Mouse (Mus musculus) left cerebral cortex, postnatal 10 days (tissue): ENCODE data around the gene Slc16a7. TPM values are rescaled to one million over a fixed set of nuclear protein-coding genes. Genes with fewer than 3 reads are reported as not detected.
A peak's percentile ranks its signal among the peaks of the same experiment; 100 is the strongest.

Experiments
- DNase-seq, 2 experiments: peaks; one replicate each; pipeline ENCODE4 v3.0.0; 2021 to 2022; ENCODE audit warnings: low spot score in 2 of 2, mixed read lengths in 1 of 2; ENCODE audit errors: extremely low spot score in 1 of 2
- intact Hi-C: fragments of 180-260 bp; cut with DNase I; formaldehyde crosslinking; loops from one replicate; pipeline ENCODE4 v1.15.1; 2025
- total RNA-seq, 2 experiments: library from RNA; stranded (reverse); gene quantifications; 2 replicates each; pipeline ENCODE4 v1.2.3; 2021

The Slc16a7 gene
- total RNA-seq = 100 to 1,000 TPM; 115 to 122 TPM

DNA sequence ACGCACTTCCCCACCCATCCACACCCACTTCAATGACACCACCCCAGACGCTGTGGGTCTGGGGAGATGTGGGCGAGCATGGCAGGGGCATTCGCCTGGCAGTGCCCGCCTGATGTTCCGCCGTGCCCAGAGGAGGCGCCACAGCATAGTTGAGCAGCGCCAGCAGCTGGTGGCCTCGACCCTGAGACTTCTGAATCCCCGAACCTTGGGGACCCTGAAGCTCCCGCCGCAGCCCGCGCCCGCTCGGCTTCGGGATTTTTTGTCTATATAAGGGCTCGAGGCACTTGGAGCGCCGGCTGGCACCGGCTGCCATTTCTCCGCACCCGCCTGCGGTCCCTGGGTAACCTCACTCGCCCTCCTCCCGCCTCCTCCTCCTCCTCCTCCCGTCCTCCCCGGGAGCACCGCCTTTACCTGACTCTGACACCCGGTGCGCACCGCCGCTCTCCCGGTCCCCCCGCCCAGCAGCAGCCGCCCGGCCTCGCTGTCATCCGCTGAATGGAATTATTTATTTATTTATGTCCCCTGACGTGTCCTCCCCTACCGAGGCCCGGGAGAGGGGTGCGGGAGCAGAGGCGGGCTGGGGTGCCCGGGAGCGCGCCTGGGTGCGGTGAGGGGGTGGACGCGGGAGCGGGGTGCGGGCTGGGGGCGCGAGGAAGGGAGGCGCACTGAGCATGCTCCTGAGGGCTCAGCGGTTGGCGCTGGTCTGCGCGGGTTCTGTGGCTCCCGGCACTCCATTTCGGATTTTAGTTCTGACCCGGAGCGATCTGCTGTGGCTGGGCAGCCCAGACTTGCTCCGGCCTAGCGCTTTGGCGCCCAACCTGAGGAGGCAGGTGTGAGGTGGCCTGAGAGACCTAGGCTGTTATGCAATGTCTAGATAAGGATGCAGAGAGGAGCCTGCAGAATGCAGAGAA is at the start of gene Slc16a7:
Slc16a7 (minus strand) TSS at position 590 of the 911 bp plus-strand sequence.
- peak; percentile 89 to 90 for DNase-seq
- intact Hi-C loops = loop anchor here (5.0 kb wide), 1 partner anchor 122 kb away; no protein-coding TSS in a partner anchor

DNA sequence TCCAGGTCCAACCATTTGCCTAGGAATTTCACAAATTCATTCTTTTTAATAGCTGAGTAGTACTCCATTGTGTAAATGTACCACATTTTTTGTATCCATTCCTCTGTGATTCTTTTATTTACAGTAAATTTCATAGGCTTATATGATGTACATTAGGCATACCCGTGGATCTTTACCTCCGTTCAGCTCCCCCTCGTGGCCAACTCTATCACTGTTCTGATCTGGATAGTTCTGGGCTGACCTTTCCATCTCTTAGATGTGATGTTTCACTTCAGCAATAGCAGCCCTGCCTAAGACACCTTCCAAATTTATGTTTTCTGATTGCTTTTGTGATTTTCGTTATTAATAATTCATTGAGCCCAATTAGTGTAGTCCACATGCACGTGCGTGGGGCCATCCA is 29.5 kb upstream of the Slc16a7 start:
- no peak for DNase-seq
- intact Hi-C loops = no loop called here

DNA sequence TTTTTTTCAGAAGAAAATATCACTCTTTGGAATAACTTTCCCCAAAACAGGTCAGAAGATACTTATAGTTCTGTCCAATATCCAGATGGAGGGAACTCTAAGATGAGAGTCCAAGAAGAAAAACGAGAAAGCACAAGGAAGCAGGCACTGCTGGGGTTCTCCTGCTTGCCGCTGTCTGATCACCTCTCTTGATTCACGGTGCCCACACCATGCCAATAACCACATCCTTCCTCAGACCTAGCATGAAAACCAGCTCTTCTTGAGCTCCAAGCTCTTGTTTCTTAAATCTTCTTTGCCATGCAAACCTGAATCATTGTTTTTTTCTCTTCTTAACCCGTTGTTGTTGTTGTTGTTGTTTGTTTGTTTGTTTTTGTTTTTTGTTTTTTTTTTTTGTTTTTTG is 10.5 kb upstream of the Slc16a7 start:
- DNase-seq = no peak
- intact Hi-C loops = no loop called here

DNA sequence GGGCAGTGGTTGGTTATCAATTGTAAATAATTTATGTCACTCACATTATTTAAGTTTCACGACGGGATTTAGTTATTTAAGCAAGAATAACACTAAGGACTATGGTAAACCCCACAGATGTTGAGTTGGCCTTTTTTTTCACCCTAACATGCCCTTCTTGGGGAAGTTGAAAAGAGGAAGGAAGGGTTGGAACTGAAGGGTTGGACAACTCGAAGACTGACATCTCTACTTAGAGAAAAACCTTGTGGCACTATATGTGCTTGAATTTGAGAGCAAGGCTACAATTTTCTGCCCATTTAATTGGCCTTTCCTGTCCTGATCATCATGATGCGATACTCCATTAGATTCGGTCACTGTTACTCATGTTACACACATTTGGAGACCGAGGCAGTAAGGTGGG is 746 bp upstream of the Slc16a7 start:
- no peak for DNase-seq
- intact Hi-C loops = no loop called here

DNA sequence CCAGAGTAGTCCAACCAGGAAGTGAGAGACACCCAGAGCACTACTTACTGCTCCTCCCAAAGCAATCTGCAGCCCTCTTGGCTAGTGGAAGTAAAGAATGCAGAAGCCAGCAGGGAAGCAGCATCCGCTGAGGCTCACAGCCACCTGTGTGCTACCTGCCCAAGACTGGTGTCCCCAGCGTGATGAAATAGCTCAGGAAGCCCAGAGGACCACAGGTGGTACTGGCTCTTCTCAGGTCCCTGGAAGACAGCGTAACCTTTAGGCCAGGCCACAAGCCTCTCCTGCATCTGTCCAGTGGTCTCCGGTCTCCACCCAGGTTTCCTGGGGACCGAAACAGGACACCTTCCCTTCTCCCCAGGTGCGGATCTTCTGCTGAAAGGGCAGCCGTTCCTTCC is 787 bp downstream of the Slc16a7 start:
- peak; percentile 33 to 34 for DNase-seq
- intact Hi-C loops = loop anchor here (5.0 kb wide), 1 partner anchor 121 kb away; no protein-coding TSS in a partner anchor

DNA sequence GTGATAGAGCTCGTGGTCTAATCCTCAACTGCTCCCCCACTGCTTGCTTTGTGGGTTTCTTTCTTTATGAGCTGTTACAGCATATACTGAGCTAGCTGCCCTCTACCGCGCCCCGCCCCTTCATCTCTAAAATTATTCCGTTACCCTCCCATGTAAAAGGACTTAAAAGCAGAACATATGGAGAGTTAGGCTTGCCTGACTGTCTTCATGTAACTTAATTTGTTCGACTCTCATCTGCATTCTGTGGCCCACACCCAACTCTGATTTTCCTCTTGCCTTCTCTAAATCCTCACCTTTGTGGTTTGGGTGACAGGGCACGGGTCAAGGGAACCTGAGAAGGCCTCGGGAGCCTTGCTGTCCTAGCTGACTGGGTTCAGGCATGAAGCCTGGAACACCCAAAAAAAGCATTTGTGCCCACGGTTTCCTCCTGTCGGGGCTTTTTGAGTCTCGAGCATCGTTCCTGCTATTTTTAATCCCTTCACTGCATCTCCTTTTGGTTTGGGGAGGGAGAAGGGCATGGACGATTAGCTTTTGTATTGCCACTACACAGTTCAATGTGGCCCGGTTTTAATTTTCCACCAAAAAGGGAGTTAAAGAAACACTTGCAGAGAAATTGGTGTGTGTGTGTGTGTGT is 1.4 kb downstream of the Slc16a7 start:
- peak; percentile 35 to 51 for DNase-seq
- intact Hi-C loops = loop anchor here (5.0 kb wide), 1 partner anchor 121 kb away; no protein-coding TSS in a partner anchor

DNA sequence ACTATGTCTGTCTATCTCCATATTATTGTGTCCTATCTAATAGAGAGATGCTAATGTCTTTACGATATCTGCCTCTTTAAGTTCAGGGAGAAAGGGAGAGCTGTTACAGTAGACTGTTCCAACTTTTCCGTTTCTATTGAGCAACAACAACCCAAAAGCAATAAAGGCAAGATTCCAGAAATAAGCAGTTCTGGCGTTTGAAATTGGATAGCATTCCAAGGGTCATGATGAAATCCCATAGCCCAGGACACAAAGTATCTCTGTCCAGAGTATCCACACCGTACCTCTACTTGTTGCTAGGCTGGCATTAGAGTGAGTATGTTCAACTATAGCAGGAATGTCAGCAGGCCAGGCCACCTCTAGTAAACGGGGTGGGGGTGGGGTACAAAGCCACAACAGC is 13.7 kb downstream of the Slc16a7 start:
- intact Hi-C loops = no loop called here
- DNase-seq = no peak

DNA sequence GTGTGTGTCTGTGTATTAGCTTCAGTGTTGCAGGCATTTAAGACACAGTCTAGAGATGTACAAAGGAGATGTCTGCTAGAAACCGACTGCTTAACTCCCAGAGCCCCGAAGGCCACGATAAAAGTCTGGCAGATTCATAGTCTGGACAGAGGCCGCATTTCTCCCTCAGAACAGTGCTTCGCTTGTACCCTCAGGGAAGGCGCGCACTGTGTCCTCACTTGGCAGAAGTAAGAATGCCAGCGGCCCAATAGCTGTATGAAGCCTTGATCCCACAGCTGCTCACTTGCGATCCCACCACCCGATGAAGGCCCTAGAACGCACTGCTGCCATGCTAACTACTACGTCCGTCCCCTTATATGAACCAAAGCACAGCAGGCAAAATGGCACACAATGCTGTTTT is 16.6 kb downstream of the Slc16a7 start:
- peak in 1 of 2 experiments; percentile 32 for DNase-seq
- intact Hi-C loops = no loop called here

DNA sequence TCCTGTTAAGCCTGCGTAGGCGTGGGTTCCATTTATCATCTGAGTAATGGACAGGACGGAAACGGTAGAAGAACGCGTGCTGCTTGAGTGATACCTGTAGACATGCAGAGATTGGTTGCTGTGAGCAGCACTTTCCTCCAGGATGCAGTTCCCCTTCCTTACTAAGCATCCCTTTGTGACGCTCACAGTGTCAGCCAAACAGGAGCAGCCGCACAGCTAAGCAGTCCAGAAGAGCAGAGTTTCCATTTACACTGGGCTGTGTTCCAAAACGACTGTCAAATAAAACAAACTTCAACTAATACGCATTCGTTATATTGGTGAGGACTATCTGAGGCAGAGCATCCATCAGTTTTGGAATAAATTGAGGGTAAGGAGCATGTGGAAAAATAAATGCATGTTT is 17.8 kb downstream of the Slc16a7 start:
- DNase-seq = no peak
- intact Hi-C loops = no loop called here

DNA sequence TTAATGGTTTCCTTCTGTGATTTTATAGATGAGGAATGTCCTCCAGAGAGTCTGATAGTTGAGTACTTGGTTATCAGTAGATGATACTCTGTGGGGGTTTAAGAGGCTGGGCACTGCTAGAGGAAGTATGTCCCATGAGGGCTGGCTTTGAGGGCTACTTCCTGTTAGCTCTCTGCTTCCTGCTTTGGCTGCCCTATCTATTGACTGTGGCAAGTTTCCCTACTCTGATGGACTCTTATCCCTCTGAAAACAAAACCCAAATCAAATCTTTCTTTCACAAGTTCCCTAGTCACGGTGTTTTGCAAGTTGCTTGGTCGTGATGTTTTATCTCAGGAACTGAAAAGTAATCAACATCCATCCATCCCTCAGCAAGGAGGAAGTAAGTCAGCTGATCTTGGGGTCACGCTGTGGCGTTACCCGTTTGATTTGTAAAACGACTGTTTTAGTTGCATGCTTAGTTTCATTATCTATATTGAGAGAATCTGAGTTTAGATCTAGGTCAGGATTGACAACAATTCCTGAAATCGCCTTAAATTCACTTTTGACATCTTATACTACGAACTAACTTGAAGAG is 19.1 kb downstream of the Slc16a7 start:
- intact Hi-C loops = no loop called here
- DNase-seq = no peak

DNA sequence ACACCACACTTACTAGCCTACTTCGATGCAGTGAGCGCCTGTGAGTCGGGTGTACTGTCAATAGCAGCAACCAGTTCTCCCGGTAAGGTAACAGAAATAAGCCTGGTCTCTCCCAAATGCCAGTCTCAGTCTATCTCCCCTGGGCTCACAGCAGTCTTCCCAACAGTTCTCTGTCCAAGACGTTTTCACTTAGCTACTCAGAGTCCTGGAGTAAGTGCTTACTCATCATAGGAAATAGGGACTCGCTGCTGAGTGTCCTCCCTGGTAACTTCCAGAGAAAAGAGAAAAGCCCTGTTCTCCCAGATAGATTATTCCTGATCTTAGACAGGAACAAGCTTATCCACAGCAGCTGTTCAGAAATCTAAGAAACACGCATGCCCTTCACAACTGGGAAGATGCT is 30.8 kb downstream of the Slc16a7 start:
- intact Hi-C loops = no loop called here
- DNase-seq = no peak

DNA sequence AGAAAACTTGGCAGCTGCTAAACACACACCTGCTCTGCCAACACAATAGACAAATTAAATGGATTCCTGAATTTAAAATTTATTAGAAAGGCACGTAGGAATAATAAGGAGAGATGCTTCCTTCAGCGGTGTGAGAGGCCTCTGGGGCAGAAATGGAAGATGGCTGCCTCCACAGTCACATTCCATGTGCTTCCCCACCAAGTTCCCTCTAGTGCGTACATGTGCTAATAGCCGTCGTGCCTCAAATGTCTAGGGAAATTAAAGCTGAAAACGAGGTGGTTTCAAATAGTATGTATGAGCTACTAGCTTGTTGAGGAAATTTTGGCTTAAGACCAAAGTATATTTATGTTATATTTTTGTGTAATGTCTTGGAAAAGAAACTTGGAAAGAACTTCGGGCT is 36.5 kb downstream of the Slc16a7 start:
- no peak for DNase-seq
- intact Hi-C loops = no loop called here

DNA sequence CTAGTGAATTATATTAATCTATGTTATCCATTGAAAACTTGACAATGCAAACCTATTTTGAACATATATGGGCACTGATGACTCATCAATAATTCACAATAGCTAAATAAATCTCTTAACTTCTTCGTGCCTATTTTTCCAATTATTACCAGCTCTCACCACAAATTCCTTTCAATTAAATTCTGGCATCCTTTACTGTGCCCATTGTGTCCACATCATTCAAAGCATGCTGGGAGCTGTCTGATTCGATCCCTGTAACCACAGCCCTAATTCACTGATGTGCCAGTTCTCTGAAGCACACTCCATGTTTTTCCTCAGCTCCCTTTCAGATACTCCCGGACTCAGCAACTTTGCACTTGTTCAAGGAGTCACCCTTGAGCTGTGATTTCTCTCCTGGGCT is 41.1 kb downstream of the Slc16a7 start:
- DNase-seq = no peak
- intact Hi-C loops = no loop called here

DNA sequence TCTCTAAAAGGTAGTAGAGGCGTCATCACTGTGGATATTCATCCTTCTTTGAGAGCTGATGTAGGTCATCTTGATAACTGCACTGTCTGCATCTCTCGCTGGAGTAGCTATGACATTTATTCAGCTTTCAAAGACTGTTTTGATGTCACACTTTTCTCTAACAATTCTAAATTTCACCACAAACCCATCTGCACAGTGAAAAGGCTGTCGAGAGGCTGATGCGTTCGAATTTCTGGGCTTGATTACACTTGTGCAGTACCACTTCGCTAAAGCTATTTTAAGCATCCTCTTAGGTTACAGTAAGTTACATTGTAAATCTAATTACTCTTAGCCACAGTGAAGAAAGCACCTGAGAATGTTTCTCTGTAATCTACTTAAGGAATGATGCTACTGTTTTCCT is 42.1 kb downstream of the Slc16a7 start:
- DNase-seq = no peak
- intact Hi-C loops = no loop called here

DNA sequence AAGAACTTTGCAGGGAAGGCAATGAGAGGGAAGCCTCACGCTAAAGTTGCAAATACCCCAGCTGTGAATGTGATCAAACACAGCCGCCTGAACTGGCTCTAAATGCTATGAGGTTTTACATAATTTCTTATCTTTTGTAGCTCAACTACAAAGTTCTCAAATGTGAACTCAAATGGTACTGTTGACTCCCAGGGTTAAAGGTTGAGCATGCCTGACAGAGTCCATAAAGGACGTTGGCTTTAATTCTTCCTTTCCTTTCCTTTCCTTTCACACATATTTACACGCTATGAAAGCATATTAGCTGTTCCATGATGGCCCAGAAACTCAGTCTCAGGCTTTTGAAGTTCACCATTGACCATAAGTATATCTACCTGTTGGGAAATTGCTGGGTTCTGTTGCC is 42.9 kb downstream of the Slc16a7 start:
- DNase-seq = no peak
- intact Hi-C loops = no loop called here

DNA sequence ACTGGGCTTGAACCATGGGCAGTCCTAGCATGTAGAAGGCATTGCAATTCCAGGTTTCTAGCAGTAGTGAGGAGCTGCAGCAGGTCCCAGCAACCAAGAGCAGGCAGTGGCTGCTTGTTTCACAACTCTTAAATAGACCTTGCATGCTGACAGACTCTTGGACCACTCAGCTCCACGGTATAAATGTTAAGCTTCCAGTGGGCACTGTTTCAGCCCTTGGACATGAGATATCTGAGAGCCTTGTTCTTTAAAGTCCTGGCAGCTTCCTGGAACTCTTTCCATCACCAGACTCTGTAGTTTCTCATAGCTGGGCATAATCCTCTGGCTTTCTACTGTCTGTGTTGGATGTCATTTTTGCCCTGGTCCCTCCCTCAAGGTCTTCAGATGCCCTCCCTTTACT is 43.7 kb downstream of the Slc16a7 start:
- intact Hi-C loops = no loop called here
- no peak for DNase-seq

DNA sequence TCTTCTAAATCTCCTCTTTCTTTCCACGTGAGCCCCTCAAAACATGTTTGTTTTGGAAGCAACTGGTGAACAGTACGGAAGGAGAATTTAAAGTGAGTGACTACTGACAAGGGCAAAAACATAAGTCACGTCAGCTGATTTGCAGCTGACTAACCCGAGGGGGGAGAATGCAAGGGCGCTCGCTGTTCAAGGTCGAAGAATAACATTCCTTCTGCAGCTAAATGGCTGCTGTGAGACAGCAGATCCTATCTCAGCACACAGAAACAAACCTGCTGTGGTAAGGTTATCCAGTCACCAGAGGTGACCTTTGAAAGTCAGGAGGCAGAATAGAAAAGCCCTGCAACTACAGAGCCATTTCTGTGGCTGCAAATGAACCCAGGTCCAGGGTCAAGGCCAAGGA is 47.1 kb downstream of the Slc16a7 start:
- DNase-seq = no peak
- intact Hi-C loops = no loop called here

DNA sequence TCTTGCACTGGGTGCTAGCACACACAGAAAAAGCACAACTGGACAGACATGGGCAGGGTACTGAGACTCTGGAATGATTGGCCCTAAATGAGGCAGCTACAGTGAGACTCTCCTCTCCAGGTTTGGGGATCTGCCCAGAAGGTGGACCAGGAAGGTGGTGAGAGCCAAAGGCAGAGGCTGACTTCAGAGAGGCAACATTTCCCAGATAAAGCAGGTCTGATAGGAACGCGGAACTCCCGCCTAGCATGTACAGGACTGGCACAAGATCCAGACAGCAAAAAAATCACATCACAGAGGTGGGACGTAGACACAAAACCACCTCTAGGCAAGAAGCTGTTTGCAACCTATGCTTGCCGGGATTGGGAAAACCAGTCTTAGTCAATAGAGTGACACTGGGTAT is 55.5 kb downstream of the Slc16a7 start:
- no peak for DNase-seq
- intact Hi-C loops = no loop called here

DNA sequence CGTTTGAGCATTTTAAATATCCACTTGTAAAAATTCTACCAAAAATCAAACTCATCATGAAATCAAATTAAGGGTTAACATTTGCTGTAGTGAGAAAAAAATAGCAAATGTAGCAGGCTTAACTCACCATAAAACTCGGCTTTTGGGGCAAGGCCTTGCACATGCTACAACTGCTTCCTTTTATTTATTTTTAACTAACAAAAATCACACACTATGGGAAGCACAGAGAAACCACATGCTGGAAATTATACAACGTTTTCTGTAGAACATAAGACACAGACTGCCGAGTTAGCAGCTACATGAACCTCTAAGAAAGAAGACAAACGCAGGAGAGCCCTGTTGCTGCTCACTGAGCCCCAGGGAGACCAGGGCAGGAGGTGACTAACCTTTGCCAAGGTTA is 57.9 kb downstream of the Slc16a7 start:
- intact Hi-C loops = no loop called here

More for the DNA sequence above, 57.9 kb downstream of the Slc16a7 start:
- DNase-seq = no peak
